Mouse (Mus musculus) thymus, adult 2 months (tissue): Measurements from ENCODE around the gene Rpl28. TPM values are rescaled to one million over a fixed set of nuclear protein-coding genes. Genes with fewer than 3 reads are reported as not detected.

Experiments
- DNase-seq: peaks from one replicate; pipeline ENCODE4 v3.0.0; 2021
- H3K27ac ChIP-seq: fragments of 200-500 bp; 2 replicates; pipeline ENCODE4 v1.5.1; 2012; ENCODE audit warnings: low read length, control low read depth; ENCODE audit not compliant: control insufficient read depth, insufficient read depth
- H3K27me3 ChIP-seq: fragments of 200-500 bp; 2 replicates; pipeline ENCODE4 v1.6.1; 2012; ENCODE audit warnings: mild to moderate bottlenecking, low read length, moderate library complexity, mixed read lengths; ENCODE audit not compliant: control insufficient read depth, insufficient read depth
- H3K36me3 ChIP-seq: fragments of 200-500 bp; 2 replicates; pipeline ENCODE4 v1.6.1; 2012; ENCODE audit warnings: mild to moderate bottlenecking, low read length, moderate library complexity; ENCODE audit not compliant: control insufficient read depth, insufficient read depth
- H3K4me1 ChIP-seq: fragments of 200-500 bp; replicated peaks from 2 replicates; pipeline ENCODE4 v1.6.1; 2012; ENCODE audit warnings: low read length; ENCODE audit not compliant: control insufficient read depth, insufficient read depth
- H3K4me3 ChIP-seq: fragments of 200-500 bp; 2 replicates; pipeline ENCODE4 v1.5.1; 2012; ENCODE audit warnings: mild to moderate bottlenecking, low read length, control low read depth, moderate library complexity; ENCODE audit not compliant: control insufficient read depth, insufficient read depth
- CTCF ChIP-seq: fragments of 200-500 bp; IDR thresholded peaks from 2 replicates; pipeline ENCODE4 v1.5.1; 2012; ENCODE audit warnings: mild to moderate bottlenecking, control low read depth, low read length, moderate library complexity, borderline replicate concordance; ENCODE audit not compliant: control insufficient read depth, poor library complexity, insufficient read depth; ENCODE audit errors: extremely low read depth
- POLR2A ChIP-seq: fragments of 200-500 bp; IDR thresholded peaks from 2 replicates; pipeline ENCODE4 v1.6.1; 2012; ENCODE audit warnings: mild to moderate bottlenecking, low read length, control low read depth, moderate library complexity; ENCODE audit not compliant: control insufficient read depth, poor library complexity, insufficient read depth; ENCODE audit errors: extremely low read depth
- WGBS: fragments of 180-500 bp; shearing (Covaris S2); methylation state at CpG from one replicate; pipeline ENCODE4 v1.1.7; 2018; 5-methylcytosine and 5-hydroxymethylcytosine counted together
- polyA plus RNA-seq: library from polyadenylated mRNA; depleted of rRNA; stranded (reverse); fragments of >200 nt; gene quantifications from 2 replicates; pipeline ENCODE4 v1.2.3, GENCODE M21; 2012; rRNA removed

Gene Rpl28
- polyA plus RNA-seq = 367 and 512 TPM in 2 replicates

GRCm38 (mm10) chr7:4792278-4793212, at the start of gene Rpl28:
Rpl28 (plus strand) TSS chr7:4792874.
- Histone ChIP-seq H3K27me3 (no peaks in the 10 kb centered on the region; the same call in 1 of the 2 replicates), H3K4me1 (peaks cover 24% of the 10 kb centered on the region), H3K4me3 (peak within 1 kb of the TSS; percentile 94), H3K36me3 (peaks cover 37% of the 10 kb centered on the region), H3K27ac (peak within 1 kb of the TSS; percentile 57)
- DNase-seq = peak; percentile 93
- TF ChIP-seq POLR2A (peak; percentile 87), CTCF (0 out of 2 replicates have a peak, but pooled peaks have one; percentile 16)
- under 1% methylated on average over 53 of the region's 54 CpGs for WGBS

GRCm38 (mm10) chr7:4743354-4743753, 49.3 kb upstream of the Rpl28 start:
- WGBS = 97% methylated on average over 2 of the region's 2 CpGs
- H3K4me3 ChIP-seq = no peak overlapping the region
- no peaks in the 10 kb centered on the region for H3K36me3 ChIP-seq
- TF ChIP-seq CTCF (no peak), POLR2A (no peak)
- no peaks in the 10 kb centered on the region for H3K27me3 ChIP-seq
- no peak for DNase-seq
- peaks cover 16% of the 10 kb centered on the region for H3K4me1 ChIP-seq
- H3K27ac ChIP-seq = no peak overlapping the region

- no peak overlapping the region for H3K4me3 ChIP-seq
- no peaks in the 10 kb centered on the region for H3K36me3 ChIP-seq
- no peaks in the 10 kb centered on the region for H3K27me3 ChIP-seq
- over 99% methylated on average over 6 of the region's 6 CpGs for WGBS
- peaks cover 12% of the 10 kb centered on the region for H3K4me1 ChIP-seq
- no peak for DNase-seq
- TF ChIP-seq POLR2A (no peak), CTCF (no peak)
- no peak overlapping the region for H3K27ac ChIP-seq
Measured at GRCm38 (mm10) chr7:4744886-4745285, 47.8 kb upstream of the Rpl28 start.

GRCm38 (mm10) chr7:4746326-4746980, 46.2 kb upstream of the Rpl28 start:
- Histone ChIP-seq H3K27ac (no peak overlapping the region), H3K4me1 (peaks cover 1% of the 10 kb centered on the region; the same call in 1 of the 2 replicates), H3K36me3 (no peaks in the 10 kb centered on the region), H3K4me3 (no peak overlapping the region), H3K27me3 (no peaks in the 10 kb centered on the region)
- WGBS = 97% methylated on average over 22 of the region's 22 CpGs
- no peak for DNase-seq
- TF ChIP-seq CTCF (no peak), POLR2A (no peak)

GRCm38 (mm10) chr7:4747156-4747899, 45.3 kb upstream of the Rpl28 start:
- no peak for DNase-seq
- no peak for TF ChIP-seq CTCF
- TF ChIP-seq POLR2A = no peak
- 94% methylated on average over 9 of the region's 9 CpGs for WGBS
- no peaks in the 10 kb centered on the region for H3K36me3 ChIP-seq
- H3K27me3 ChIP-seq = no peaks in the 10 kb centered on the region
- H3K4me3 ChIP-seq = no peak overlapping the region
- H3K27ac ChIP-seq = no peak overlapping the region
- H3K4me1 ChIP-seq = peaks cover 9% of the 10 kb centered on the region

- Histone ChIP-seq H3K4me1 (peaks cover 16% of the 10 kb centered on the region), H3K27me3 (no peaks in the 10 kb centered on the region), H3K4me3 (no peak overlapping the region), H3K36me3 (no peaks in the 10 kb centered on the region), H3K27ac (no peak overlapping the region)
- TF ChIP-seq CTCF (no peak), POLR2A (no peak)
- 81% methylated on average over 4 of the region's 4 CpGs for WGBS
- no peak for DNase-seq
Measured at GRCm38 (mm10) chr7:4748321-4748720, 44.4 kb upstream of the Rpl28 start.
